Mouse (Mus musculus) MN1 (cell line): ENCODE measurements at regions not wholly inside any gene's neighbourhood (a gene's known extent, or its start where the extent isn't known, plus 50 kb on each side); places are given as distances from the start of the nearest gene placed in this dataset.

Experiments used
- DNase-seq: peaks from one replicate; pipeline ENCODE4 v3.0.0-alpha.2; 2016; ENCODE audit warnings: low spot score

DNA sequence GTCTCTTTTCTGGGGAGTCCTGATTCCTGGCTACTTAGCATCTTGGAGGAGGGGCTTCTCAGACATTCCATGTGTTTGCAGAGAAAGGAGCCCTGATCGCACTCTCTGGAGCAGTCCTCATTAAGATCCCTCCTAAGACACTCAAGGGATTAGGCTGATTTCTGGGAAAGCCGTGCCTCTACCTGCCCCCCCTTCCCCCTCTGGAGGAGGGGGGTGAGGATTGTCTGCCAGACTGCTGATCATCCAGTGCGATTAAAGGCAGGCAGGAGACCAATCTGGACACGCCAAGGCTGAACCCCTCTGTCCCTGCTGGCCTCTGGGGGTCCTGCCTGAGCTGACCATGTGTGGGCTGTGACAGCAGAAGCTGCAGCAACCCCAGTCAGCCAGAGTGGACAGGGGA, 65.4 kb downstream of the Vegfa start:
- no peak for DNase-seq

DNA sequence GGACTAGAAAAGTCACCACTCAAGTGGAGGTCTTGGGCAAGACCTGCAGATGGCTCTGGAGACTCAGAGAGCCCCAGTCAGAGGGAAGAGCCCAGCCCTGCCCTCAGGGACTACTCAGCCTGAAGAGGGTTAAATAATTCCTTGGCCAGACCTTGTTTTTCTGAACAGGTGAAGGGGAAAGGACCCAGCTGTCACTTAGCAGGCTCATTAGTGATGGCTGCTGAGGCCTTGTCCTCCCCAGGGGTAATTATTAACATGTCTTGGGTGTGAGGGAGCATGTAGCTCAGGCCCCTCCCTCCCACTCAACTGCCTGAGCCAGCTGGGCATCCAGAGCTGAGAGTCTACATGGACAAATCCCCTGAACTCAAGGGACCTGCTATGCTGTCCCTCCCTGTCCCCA, 68.1 kb downstream of the Vegfa start:
- DNase-seq = no peak

- no peak for DNase-seq
These were observed 68.8 kb downstream of the Vegfa start for GRCm38 (mm10) chr17:45963332-45963731.

GRCm38 (mm10) chr17:45961626-45962319, 70.4 kb downstream of the Vegfa start:
- no peak for DNase-seq

DNA sequence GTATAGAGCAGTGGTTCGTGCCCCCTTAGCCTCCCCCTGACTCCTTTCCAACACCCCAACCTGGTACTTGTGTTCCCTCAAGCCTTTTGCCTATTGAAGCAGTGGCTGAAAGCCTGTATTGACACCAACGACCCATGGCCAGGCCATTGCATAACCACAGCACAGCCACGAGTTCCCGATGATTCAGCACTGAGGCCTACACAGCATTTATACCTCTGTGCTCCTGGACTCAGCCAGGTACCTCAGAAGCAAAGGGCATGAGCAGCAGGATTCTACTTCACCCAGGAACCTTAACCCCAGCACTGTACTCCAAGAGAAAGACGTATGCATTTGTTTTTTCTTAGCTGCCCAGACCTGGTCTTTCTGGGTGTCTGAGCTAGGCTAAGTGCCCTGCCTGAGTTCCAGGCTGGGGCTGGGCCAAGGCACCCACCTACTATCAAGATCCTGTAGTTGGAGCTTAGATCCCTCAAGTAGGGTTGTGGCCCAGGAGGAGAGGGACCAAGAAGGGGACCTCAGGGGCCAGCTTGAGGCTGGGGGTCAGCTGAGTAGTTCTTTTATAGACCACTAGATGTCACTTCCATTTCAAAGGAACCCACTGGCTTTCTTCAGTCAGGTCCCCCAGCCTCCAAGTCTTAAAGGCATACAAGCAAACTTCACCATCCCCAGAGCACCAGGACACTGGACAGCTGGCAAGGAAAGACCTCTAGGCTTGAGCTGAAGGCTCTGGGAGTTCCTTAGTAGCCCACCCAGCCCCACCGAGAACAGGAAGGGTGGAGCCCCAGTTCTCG, 73.9 kb downstream of the Vegfa start:
- DNase-seq = peak; percentile 56

- no peak for DNase-seq
These were observed 76.7 kb downstream of the Vegfa start for GRCm38 (mm10) chr17:45955481-45955880.

GRCm38 (mm10) chr17:45954824-45955223, 77.3 kb downstream of the Vegfa start:
- no peak for DNase-seq

DNA sequence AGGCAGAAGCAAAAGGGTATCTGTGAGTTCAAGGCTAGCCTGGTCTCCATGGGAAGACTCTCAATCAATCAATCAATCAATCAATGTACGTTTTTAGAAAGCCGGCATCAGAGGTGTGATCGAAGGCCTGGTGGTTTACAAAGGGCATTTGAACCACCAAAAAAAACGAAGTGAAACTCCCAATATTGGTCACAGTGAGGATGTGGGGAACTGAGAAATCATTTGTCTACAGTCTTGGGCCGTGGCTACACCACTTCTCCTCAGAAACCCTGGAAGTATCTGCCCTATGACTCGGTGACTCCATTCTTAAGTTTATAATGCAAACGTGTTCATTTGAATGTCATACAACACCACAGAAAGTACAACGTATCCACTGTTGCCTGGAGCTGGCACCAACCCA, 78.6 kb downstream of the Vegfa start:
- DNase-seq = no peak

- no peak for DNase-seq
These were observed 81.5 kb downstream of the Vegfa start for GRCm38 (mm10) chr17:45950533-45951164.

DNA sequence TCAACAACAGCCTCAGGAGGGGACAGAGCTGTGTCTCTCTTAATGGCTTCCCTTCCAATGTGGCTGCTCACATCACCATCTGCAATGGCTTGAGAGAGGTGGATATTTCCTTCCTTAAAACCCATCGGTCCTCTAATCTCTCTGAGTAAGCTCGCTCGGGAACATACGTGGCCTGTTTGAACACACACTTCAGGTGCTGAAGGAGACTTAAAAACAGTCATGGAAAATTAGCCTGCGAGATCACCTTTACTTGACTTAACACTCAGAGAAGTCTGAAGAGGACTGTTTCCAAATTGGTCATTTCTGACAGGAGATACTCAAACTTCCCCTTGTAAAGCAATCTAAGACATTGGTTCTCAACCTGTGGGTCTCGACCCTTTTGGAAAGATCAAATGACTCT, 83.0 kb downstream of the Vegfa start:
- no peak for DNase-seq

DNA sequence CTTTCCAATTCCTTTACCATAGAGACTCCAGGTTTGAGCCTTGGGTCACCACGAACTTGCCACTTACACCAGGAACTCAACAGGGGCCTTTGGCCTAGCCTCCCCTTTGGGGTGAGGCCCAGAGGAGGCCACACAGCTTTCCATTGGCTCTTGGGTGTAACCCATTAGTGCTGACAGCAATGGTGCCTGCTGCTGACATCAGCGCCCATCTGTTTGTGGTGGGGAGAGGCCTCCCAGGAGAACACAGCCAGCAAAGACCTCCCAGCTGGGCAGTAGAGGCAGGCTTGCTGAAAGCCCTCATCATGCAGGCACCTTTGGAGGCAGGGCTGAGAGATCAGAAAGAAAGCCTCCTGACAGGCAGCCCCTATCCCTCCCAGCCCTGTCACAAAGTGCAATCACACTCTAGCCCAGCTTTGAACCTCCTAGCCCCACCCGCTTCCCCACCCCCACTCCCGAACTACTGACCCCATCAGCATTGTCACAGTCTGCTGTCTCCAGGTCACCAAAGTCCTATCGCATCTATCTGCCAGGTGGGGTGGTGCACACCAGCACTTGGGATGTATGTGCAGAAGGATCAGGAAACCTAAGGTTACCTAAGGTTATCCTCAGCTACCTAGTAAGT, 83.7 kb downstream of the Vegfa start:
- no peak for DNase-seq

GRCm38 (mm10) chr17:45945005-45945404, 87.2 kb downstream of the Vegfa start:
- no peak for DNase-seq

GRCm38 (mm10) chr17:45943244-45943643, 88.9 kb downstream of the Vegfa start:
- DNase-seq = no peak

DNA sequence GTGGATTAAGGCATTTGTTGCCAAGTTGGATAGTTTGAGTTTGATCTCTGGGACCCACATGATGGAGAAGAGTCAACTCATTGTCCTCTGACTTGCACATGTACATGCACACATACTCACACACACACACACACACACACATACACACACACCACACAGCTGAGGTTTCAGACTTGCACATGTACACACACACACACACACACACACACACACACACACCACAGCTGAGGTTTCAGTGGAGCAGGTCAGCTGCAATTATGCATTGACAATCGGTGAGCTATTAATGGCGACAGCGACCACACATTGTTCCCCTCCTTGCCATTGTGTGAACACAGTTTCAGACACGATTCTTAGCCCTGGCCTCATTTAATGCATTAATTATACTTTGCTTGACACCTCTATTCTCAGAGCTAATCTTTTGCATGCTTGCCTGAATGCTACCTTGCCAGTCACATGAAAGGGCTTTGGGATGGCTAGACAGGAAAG, 90.2 kb downstream of the Vegfa start:
- DNase-seq = no peak

- DNase-seq = no peak
These were observed 91.9 kb downstream of the Vegfa start for GRCm38 (mm10) chr17:45940121-45940813.

- no peak for DNase-seq
These were observed 93.9 kb downstream of the Vegfa start for GRCm38 (mm10) chr17:45938284-45938683.

DNA sequence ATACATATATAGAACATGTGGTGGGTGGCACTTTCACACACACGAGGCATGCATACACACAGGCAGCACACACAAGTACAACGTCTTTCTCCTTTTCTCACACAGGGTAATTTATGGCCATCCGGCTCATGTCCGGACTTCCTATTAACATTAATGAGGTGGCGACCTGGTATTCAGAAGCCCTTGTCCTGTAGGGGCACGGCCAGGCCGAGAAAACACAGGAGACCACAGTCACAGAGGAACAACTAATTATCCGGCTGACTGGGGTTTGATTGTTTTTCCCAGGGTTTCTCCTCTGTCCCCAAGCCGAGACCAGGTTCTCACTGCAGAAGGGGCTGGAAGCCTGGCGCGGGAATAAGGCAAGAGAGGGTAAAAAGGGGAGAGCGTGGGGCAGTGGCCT, 95.6 kb downstream of the Vegfa start:
- no peak for DNase-seq

- DNase-seq = no peak
These were observed 96.9 kb downstream of the Vegfa start for GRCm38 (mm10) chr17:45935291-45935690.

DNA sequence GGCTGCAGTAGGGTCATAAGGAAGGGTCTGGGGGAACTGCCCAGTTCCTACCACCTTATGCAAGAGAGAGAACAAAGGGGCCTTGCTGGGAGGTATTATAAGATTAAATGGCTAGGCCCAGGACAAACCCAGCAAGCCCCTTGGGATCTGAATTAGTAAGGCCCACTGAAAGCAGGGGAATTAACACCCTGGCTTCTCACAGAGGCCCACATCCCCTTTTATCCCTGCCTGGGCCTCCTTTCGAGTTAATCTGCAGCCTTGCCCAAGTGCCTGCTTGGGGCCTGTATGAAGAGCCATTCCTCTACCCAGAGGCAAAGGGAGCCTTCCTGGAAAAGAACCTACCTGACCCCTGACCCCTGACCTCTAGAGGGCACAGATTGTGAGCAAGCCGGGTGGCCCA, 98.2 kb downstream of the Vegfa start:
- DNase-seq = no peak

DNA sequence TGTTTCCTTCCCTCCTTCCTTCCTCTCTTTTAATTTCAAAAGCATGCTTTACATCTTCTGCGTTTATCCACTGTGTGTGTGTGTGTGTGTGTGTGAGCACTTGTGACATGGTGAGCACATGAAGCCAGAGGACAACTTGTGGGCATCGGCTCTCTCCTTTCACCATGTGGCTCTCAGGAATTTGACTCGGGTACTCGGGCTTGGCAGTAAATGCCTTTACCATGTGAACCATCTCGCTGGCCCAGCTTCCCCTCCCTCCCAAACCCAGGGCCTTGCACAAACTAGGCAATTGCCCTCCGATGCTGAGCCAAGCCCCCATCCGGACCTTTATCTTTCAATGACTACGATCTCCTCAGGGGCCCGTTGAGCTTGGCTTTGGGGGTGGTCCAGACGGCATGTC, 99.1 kb downstream of the Vegfa start:
- DNase-seq = no peak

DNA sequence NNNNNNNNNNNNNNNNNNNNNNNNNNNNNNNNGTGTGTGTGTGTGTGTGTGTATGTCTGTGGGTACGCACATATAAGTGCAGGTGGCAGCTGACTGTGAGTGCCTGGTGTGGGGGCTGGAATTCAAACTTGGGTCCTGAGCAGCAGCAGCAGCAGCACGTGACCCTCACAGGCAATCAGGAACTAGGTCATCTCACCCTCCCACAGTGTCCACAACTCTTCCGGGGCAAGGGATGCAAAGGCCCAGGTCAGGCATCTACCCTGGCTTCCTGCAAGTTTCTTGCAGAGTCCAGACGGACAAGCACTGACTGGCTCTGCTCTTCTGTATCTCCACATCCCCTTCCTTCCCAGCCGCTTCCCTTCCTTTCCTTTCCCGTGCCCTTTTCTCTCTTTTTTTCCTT, 99.6 kb downstream of the Vegfa start:
- no peak for DNase-seq

GRCm38 (mm10) chr17:45929591-45929990, 102.6 kb downstream of the Vegfa start:
- DNase-seq = no peak
